Mouse (Mus musculus): ENCODE measurements around the gene Asl. TPM values are rescaled to one million over a fixed set of nuclear protein-coding genes. Genes with fewer than 3 reads are reported as not detected.

The Asl gene
- polyA plus RNA-seq, 1 experiment from 2014 or later = 19.3 TPM

DNA sequence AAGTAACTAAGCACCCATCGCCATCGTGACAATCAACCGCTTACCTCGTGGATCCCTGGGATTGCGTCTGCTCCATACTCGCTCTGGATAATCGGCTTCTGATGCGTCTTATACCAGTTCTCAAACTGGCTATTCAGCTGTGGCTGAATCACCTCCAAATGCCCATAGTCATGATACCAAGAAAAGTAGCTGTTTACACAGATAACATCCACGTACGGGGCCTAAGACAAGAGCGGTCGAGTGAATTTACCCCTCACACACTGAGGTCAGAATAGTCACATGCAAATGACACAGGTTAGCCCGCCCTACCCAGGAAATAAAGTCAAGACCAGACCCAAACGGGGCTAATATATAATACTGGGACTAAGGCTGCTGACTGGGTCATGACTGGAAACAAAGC, 35.7 kb downstream of the Asl start:
- Histone ChIP-seq H3K9ac (ENCODE audit: low read length) (no peak overlapping the region), H3K36me3 (ENCODE audit: control insufficient read depth, insufficient read depth, low read length) (peaks cover 46% of the 10 kb centered on the region), H3K9me3 (ENCODE audit: control insufficient read depth, low read length) (no peaks in the 10 kb centered on the region), H3K4me3 (ENCODE audit: control insufficient read depth in 1 of 2, insufficient read depth in 1 of 2, low read depth in 1 of 2, low read length in 2 of 2) (no peak overlapping the region), H3K27ac (replicated peaks in 1 of 2; ENCODE audit: control insufficient read depth in 1 of 2, insufficient read depth in 1 of 2, low read depth in 2 of 2, low read length in 2 of 2) (no peak overlapping the region), H3K27me3 (ENCODE audit: control insufficient read depth, insufficient read depth, low read length) (no peaks in the 10 kb centered on the region), H3K4me2 (ENCODE audit: low read length) (no peak overlapping the region), H3K4me1 (ENCODE audit: control insufficient read depth in 2 of 2, insufficient read depth in 2 of 2, low read length in 2 of 2) (no peaks in the 10 kb centered on the region)
- WGBS = 93% methylated on average over 14 of the region's 14 CpGs
- no peak for ATAC-seq (ENCODE audit: insufficient number of reproducible peaks, insufficient read depth, low FRiP score, low read depth)

DNA sequence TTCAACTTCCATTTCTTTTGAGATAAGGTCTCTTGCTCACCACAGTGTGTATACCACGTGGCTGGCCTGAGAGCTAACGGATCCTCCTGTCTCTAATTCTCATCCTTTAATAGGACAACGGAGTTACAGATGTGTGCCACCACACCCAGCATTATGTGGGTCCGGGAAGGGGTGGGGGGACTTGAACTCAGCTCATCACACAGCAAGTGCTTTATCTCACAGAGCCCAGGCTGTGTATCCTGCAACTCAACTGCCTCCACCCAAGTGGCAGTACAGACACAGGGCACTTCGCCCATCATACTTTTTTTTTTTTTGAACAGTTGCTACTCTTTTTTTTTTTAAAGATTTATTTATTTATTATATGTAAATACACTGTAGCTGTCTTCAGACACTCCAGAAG, 37.1 kb downstream of the Asl start:
- H3K4me3 ChIP-seq (ENCODE audit: control insufficient read depth in 1 of 2, insufficient read depth in 1 of 2, low read depth in 1 of 2, low read length in 2 of 2) = no peak overlapping the region
- H3K27me3 ChIP-seq (ENCODE audit: control insufficient read depth, insufficient read depth, low read length) = no peaks in the 10 kb centered on the region
- no peak overlapping the region for H3K9ac ChIP-seq (ENCODE audit: low read length)
- peaks cover 43% of the 10 kb centered on the region for H3K36me3 ChIP-seq (ENCODE audit: control insufficient read depth, insufficient read depth, low read length)
- 93% methylated on average over 5 of the region's 5 CpGs for WGBS
- no peak for ATAC-seq (ENCODE audit: insufficient number of reproducible peaks, insufficient read depth, low FRiP score, low read depth)
- H3K4me1 ChIP-seq (ENCODE audit: control insufficient read depth in 2 of 2, insufficient read depth in 2 of 2, low read length in 2 of 2) = no peaks in the 10 kb centered on the region
- no peaks in the 10 kb centered on the region for H3K9me3 ChIP-seq (ENCODE audit: control insufficient read depth, low read length)
- H3K4me2 ChIP-seq (ENCODE audit: low read length) = no peak overlapping the region
- no peak overlapping the region for H3K27ac ChIP-seq (replicated peaks in 1 of 2; ENCODE audit: control insufficient read depth in 1 of 2, insufficient read depth in 1 of 2, low read depth in 2 of 2, low read length in 2 of 2)

DNA sequence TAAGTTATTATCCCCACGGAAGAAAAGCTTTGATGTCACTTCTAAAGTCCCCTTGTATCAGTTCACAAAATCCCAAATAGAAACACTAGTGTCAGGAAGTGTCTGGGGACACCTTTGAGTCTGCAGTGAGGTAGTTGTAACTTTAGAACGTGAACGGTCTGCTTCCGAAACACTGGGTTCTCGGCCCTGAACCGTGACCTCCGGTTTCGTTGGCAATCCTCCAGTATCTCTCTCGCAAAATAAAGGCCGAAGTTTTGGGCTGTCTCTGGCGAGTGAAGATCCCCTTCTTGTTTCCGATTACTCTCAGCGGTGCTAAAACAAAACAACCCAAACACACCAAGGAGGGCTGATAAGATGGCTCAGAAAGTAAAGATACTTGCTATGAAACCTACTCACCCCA, 39.7 kb downstream of the Asl start:
- no peak overlapping the region for H3K4me3 ChIP-seq (ENCODE audit: control insufficient read depth in 1 of 2, insufficient read depth in 1 of 2, low read depth in 1 of 2, low read length in 2 of 2)
- H3K4me1 ChIP-seq (ENCODE audit: control insufficient read depth in 2 of 2, insufficient read depth in 2 of 2, low read length in 2 of 2) = no peaks in the 10 kb centered on the region
- H3K4me2 ChIP-seq (ENCODE audit: low read length) = no peak overlapping the region
- no peak overlapping the region for H3K9ac ChIP-seq (ENCODE audit: low read length)
- H3K27ac ChIP-seq (replicated peaks in 1 of 2; ENCODE audit: control insufficient read depth in 1 of 2, insufficient read depth in 1 of 2, low read depth in 2 of 2, low read length in 2 of 2) = no peak overlapping the region
- peaks cover 32% of the 10 kb centered on the region for H3K36me3 ChIP-seq (ENCODE audit: control insufficient read depth, insufficient read depth, low read length)
- 78% methylated on average over 13 of the region's 13 CpGs for WGBS
- no peaks in the 10 kb centered on the region for H3K27me3 ChIP-seq (ENCODE audit: control insufficient read depth, insufficient read depth, low read length)
- H3K9me3 ChIP-seq (ENCODE audit: control insufficient read depth, low read length) = no peaks in the 10 kb centered on the region
- ATAC-seq (ENCODE audit: insufficient number of reproducible peaks, insufficient read depth, low FRiP score, low read depth) = no peak

DNA sequence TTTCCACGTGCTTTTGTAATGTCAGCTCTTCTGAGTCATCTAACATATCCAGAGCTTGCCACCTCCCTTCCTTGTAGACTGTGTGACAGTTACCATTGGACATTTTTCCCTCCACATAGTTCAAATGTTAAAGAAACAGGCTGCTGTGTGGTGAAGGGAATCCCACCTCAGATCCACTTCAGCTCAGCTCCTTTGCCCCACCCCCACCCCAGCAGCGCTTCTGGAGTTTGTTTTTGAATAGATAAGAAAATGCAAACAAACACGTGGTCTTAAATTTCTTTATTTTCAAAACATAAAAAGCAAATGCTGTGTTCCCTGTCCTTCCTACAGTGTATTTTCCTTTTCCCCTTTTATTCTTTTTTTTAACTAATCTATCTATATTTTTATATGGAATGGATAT, 48.8 kb downstream of the Asl start:
- ATAC-seq (ENCODE audit: insufficient number of reproducible peaks, insufficient read depth, low FRiP score, low read depth) = no peak
- H3K9me3 ChIP-seq (ENCODE audit: control insufficient read depth, low read length) = no peaks in the 10 kb centered on the region
- H3K36me3 ChIP-seq (ENCODE audit: control insufficient read depth, insufficient read depth, low read length) = peaks cover 24% of the 10 kb centered on the region
- WGBS = 38% methylated on average over 3 of the region's 3 CpGs
- H3K4me2 ChIP-seq (ENCODE audit: low read length) = no peak overlapping the region
- H3K4me1 ChIP-seq (ENCODE audit: control insufficient read depth in 2 of 2, insufficient read depth in 2 of 2, low read length in 2 of 2) = no peaks in the 10 kb centered on the region; a peak in 1 of 4 replicates
- H3K9ac ChIP-seq (ENCODE audit: low read length) = no peak overlapping the region
- H3K4me3 ChIP-seq (ENCODE audit: control insufficient read depth in 1 of 2, insufficient read depth in 1 of 2, low read depth in 1 of 2, low read length in 2 of 2) = no peak overlapping the region
- no peak overlapping the region for H3K27ac ChIP-seq (replicated peaks in 1 of 2; ENCODE audit: control insufficient read depth in 1 of 2, insufficient read depth in 1 of 2, low read depth in 2 of 2, low read length in 2 of 2)
- H3K27me3 ChIP-seq (ENCODE audit: control insufficient read depth, insufficient read depth, low read length) = no peaks in the 10 kb centered on the region

DNA sequence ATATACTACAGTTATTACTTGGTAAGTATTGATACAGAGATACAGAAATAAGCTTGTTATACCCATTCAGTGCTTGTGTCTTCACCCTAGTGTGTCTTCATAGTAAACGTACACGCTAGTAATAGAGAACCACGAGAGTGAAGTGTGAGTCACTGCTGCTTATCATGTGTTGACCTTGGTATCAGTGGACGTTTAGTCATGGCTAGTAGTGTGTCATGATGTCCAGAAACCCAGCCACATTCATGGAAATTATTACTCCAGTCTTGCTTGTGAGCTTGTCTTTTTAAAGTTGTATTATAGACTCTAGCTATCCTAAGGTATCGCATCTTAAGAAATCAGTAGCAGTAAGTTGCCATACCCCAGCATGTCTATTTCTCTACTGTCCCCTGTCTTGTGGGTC, 50.4 kb downstream of the Asl start:
- no peaks in the 10 kb centered on the region; a peak in 1 of 4 replicates for H3K4me1 ChIP-seq (ENCODE audit: control insufficient read depth in 2 of 2, insufficient read depth in 2 of 2, low read length in 2 of 2)
- H3K9ac ChIP-seq (ENCODE audit: low read length) = no peak overlapping the region
- H3K4me3 ChIP-seq (ENCODE audit: control insufficient read depth in 1 of 2, insufficient read depth in 1 of 2, low read depth in 1 of 2, low read length in 2 of 2) = no peak overlapping the region
- H3K4me2 ChIP-seq (ENCODE audit: low read length) = no peak overlapping the region
- no peaks in the 10 kb centered on the region for H3K27me3 ChIP-seq (ENCODE audit: control insufficient read depth, insufficient read depth, low read length)
- no peak overlapping the region for H3K27ac ChIP-seq (replicated peaks in 1 of 2; ENCODE audit: control insufficient read depth in 1 of 2, insufficient read depth in 1 of 2, low read depth in 2 of 2, low read length in 2 of 2)
- H3K9me3 ChIP-seq (ENCODE audit: control insufficient read depth, low read length) = no peaks in the 10 kb centered on the region
- no peak for ATAC-seq (ENCODE audit: insufficient number of reproducible peaks, insufficient read depth, low FRiP score, low read depth)
- peaks cover 20% of the 10 kb centered on the region for H3K36me3 ChIP-seq (ENCODE audit: control insufficient read depth, insufficient read depth, low read length)
- WGBS = 34% methylated on average over 5 of the region's 5 CpGs

DNA sequence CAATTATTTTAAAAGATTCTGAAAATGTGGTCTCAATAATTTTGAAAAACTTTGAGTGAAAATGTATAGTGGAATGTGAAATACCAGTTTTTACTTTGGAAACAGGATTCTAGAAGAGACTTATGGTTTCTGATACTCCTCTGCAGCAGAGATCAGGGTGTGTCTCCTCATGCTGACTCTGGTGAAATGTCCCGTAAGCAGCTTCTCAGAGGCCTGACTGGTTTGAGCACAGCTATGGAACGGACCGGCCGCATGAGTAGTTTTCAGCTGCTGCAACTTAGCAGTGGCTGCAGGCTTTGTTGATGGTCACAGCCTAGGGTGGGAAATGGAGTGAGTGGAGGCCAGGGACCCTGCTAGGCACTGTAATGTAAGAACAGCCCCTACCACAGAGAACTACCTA, 51.3 kb downstream of the Asl start:
- no peaks in the 10 kb centered on the region for H3K27me3 ChIP-seq (ENCODE audit: control insufficient read depth, insufficient read depth, low read length)
- H3K9me3 ChIP-seq (ENCODE audit: control insufficient read depth, low read length) = no peaks in the 10 kb centered on the region
- ATAC-seq (ENCODE audit: insufficient number of reproducible peaks, insufficient read depth, low FRiP score, low read depth) = no peak
- 83% methylated on average over 4 of the region's 4 CpGs for WGBS
- peaks cover 11% of the 10 kb centered on the region; the same call in 1 of the 2 replicates for H3K36me3 ChIP-seq (ENCODE audit: control insufficient read depth, insufficient read depth, low read length)
- H3K4me1 ChIP-seq (ENCODE audit: control insufficient read depth in 2 of 2, insufficient read depth in 2 of 2, low read length in 2 of 2) = no peaks in the 10 kb centered on the region; a peak in 1 of 4 replicates
- no peak overlapping the region for H3K4me3 ChIP-seq (ENCODE audit: control insufficient read depth in 1 of 2, insufficient read depth in 1 of 2, low read depth in 1 of 2, low read length in 2 of 2)
- no peak overlapping the region for H3K4me2 ChIP-seq (ENCODE audit: low read length)
- H3K9ac ChIP-seq (ENCODE audit: low read length) = no peak overlapping the region
- no peak overlapping the region for H3K27ac ChIP-seq (replicated peaks in 1 of 2; ENCODE audit: control insufficient read depth in 1 of 2, insufficient read depth in 1 of 2, low read depth in 2 of 2, low read length in 2 of 2)

DNA sequence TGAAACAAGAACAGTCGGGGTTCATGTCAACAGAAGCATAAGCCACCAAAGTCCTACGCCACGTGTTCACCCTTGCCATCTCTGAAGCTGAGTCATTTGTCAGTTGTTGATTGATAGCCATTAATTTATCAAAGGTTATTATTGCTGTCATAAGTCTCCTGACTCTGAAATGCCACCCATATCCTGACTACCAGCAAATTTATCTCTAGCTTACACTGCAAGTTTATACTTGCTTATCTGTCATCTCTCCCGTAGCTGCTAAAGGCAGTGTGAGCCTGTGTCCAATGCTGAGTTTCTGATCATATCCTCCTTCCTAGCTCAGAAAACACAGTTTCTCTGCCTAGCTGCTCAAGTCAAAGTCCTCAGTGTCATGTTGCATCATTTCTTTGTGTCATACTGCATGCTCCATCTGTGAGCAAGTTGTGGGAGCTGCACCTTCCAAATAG, 54.2 kb downstream of the Asl start:
- 81% methylated on average over 4 of the region's 4 CpGs for WGBS

DNA sequence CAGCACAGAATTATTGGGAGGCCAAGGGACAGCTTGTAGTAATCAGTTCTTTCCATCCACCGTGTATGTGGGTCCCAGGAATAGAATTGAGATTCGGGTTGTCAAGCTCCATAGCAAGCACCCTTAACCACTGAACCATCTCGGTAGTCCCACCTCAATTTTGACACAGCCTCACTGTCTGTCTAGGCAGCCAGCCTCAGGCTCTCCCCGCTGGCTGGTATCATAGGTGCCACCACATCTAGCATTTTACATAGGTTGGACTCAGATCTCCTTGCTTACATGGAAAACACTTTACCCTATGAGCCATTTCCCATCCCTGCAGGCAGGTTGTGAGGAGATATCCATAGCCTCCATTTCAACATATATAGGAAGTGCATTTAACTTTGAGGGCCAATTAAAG, 54.7 kb downstream of the Asl start:
- Histone ChIP-seq H3K27me3 (ENCODE audit: control insufficient read depth, insufficient read depth, low read length) (no peaks in the 10 kb centered on the region), H3K4me2 (ENCODE audit: low read length) (no peak overlapping the region), H3K27ac (replicated peaks in 1 of 2; ENCODE audit: control insufficient read depth in 1 of 2, insufficient read depth in 1 of 2, low read depth in 2 of 2, low read length in 2 of 2) (no peak overlapping the region), H3K9me3 (ENCODE audit: control insufficient read depth, low read length) (no peaks in the 10 kb centered on the region), H3K9ac (ENCODE audit: low read length) (no peak overlapping the region), H3K4me1 (ENCODE audit: control insufficient read depth in 2 of 2, insufficient read depth in 2 of 2, low read length in 2 of 2) (no peaks in the 10 kb centered on the region; a peak in 1 of 4 replicates), H3K4me3 (ENCODE audit: control insufficient read depth in 1 of 2, insufficient read depth in 1 of 2, low read depth in 1 of 2, low read length in 2 of 2) (no peak overlapping the region), H3K36me3 (ENCODE audit: control insufficient read depth, insufficient read depth, low read length) (peaks cover 11% of the 10 kb centered on the region)
- no peak for ATAC-seq (ENCODE audit: insufficient number of reproducible peaks, insufficient read depth, low FRiP score, low read depth)
- WGBS = 86% methylated on average over 4 of the region's 4 CpGs

More for the DNA sequence above, 54.2 kb downstream of the Asl start:
- H3K4me1 ChIP-seq (ENCODE audit: control insufficient read depth in 2 of 2, insufficient read depth in 2 of 2, low read length in 2 of 2) = no peaks in the 10 kb centered on the region; a peak in 1 of 4 replicates
- H3K4me3 ChIP-seq (ENCODE audit: control insufficient read depth in 1 of 2, insufficient read depth in 1 of 2, low read depth in 1 of 2, low read length in 2 of 2) = no peak overlapping the region
- H3K4me2 ChIP-seq (ENCODE audit: low read length) = no peak overlapping the region
- no peak for ATAC-seq (ENCODE audit: insufficient number of reproducible peaks, insufficient read depth, low FRiP score, low read depth)
- no peak overlapping the region for H3K27ac ChIP-seq (replicated peaks in 1 of 2; ENCODE audit: control insufficient read depth in 1 of 2, insufficient read depth in 1 of 2, low read depth in 2 of 2, low read length in 2 of 2)
- peaks cover 11% of the 10 kb centered on the region for H3K36me3 ChIP-seq (ENCODE audit: control insufficient read depth, insufficient read depth, low read length)
- no peaks in the 10 kb centered on the region for H3K9me3 ChIP-seq (ENCODE audit: control insufficient read depth, low read length)
- H3K9ac ChIP-seq (ENCODE audit: low read length) = no peak overlapping the region
- H3K27me3 ChIP-seq (ENCODE audit: control insufficient read depth, insufficient read depth, low read length) = no peaks in the 10 kb centered on the region

Data from heart, embryonic 14.5 days (tissue).